Mouse (Mus musculus): ENCODE measurements at regions not wholly inside any gene's neighbourhood (a gene's known extent, or its start where the extent isn't known, plus 50 kb on each side); places are given as distances from the start of the nearest gene placed in this dataset.
A peak's percentile ranks its signal among the peaks of the same experiment; 100 is the strongest.

DNA sequence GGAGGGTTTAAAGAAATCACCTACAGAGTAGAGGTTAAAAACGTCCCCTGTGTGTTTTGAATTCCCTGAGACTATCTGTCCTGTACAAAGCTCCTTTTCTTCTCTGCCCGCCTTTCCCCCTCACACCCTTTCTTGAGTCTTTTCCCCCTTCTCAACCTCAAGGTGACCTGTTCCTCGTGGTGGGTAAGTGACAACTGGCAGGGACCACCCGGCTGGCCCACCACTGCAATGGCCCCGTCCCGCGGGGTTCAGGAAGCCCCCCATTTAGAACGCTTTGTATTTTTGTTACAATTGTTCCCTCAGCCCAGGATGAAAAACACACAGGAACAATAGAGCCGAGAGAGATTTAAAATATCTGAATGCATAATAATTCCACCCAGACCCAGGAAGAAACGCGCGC lies 272.9 kb upstream of the Sox2 start:
- no peak for TF ChIP-seq CTCF (IDR thresholded peaks at IDR 0.05)
- WGBS, result 14% methylated on average over 12 of the region's 12 CpGs
- Histone ChIP-seq H3K9ac (replicated peaks; ENCODE audit: low read length, poor library complexity, severe bottlenecking) (no peak overlapping the region), H3K27me3 (ENCODE audit: insufficient read depth, low read length) (no peaks in the 10 kb centered on the region), H3K9me3 (ENCODE audit: low read length) (no peaks in the 10 kb centered on the region), H3K36me3 (ENCODE audit: insufficient read depth, low read length) (no peaks in the 10 kb centered on the region), H3K4me1 (ENCODE audit: insufficient read depth, low read length) (no peaks in the 10 kb centered on the region), H3K4me2 (ENCODE audit: low read depth, low read length, poor library complexity, severe bottlenecking) (peak overlapping the region; percentile 32), H3K4me3 (ENCODE audit: low read depth, low read length) (peak overlapping the region; percentile 9; the same call in 1 of the 2 replicates), H3K27ac (ENCODE audit: low read depth, low read length) (no peak overlapping the region)
- ATAC-seq (ENCODE audit: low FRiP score), result no peak
- no peak for DNase-seq (ENCODE audit: low spot score)

DNA sequence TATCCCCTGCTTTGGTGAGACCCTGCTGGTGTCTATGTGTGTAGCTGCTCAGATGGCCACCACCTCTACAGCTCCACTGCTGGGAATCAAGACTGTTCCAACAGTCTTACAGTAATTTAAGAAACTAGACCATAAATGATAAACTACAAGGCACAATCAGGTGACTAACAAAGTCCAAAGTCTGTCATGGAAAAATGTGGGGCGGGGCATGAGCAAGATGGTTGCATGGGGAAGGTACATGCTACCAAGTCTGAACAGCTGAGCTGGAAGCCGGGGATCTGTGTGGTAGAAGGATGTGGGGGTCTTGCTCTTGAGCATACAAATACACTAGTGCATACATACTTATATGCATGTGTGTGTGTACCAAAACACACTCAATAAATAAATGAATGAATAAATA lies 278.8 kb upstream of the Sox2 start:
- H3K9me3 ChIP-seq (ENCODE audit: low read length), result no peaks in the 10 kb centered on the region
- 96% methylated on average over 2 of the region's 2 CpGs for WGBS
- no peaks in the 10 kb centered on the region for H3K27me3 ChIP-seq (ENCODE audit: insufficient read depth, low read length)
- H3K27ac ChIP-seq (ENCODE audit: low read depth, low read length), result no peak overlapping the region
- no peaks in the 10 kb centered on the region for H3K36me3 ChIP-seq (ENCODE audit: insufficient read depth, low read length)
- H3K9ac ChIP-seq (replicated peaks; ENCODE audit: low read length, poor library complexity, severe bottlenecking), result no peak overlapping the region
- H3K4me3 ChIP-seq (ENCODE audit: low read depth, low read length), result no peak overlapping the region
- no peak overlapping the region for H3K4me2 ChIP-seq (ENCODE audit: low read depth, low read length, poor library complexity, severe bottlenecking)
- ATAC-seq (ENCODE audit: low FRiP score), result no peak
- no peaks in the 10 kb centered on the region for H3K4me1 ChIP-seq (ENCODE audit: insufficient read depth, low read length)
- DNase-seq (ENCODE audit: low spot score), result no peak
- no peak for TF ChIP-seq CTCF (IDR thresholded peaks at IDR 0.05)

DNA sequence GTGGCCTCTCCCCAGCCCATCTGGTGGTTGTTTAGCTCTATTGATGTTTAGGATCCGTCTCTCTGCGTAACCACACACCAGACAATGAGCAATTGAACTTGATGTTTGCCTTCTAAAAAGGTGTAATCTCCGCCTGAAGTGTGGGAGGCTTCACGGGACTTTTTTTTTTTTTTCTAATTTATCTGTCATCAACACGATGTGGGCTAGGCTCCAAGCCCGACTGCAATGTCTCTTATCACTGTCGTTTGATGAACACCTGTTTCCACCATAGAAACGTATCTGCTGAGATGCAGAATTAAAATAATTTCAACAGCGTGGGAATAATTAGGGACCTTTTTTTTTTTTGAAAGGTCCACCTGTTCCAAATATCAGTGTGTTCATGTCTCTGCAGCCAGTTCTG lies 257.0 kb upstream of the Dnajc19 start:
- no peak for TF ChIP-seq CTCF (IDR thresholded peaks at IDR 0.05)
- ATAC-seq (ENCODE audit: low FRiP score), result no peak
- H3K9ac ChIP-seq (replicated peaks; ENCODE audit: low read length, poor library complexity, severe bottlenecking), result no peak overlapping the region
- H3K27ac ChIP-seq (ENCODE audit: low read depth, low read length), result no peak overlapping the region
- no peaks in the 10 kb centered on the region for H3K9me3 ChIP-seq (ENCODE audit: low read length)
- no peaks in the 10 kb centered on the region for H3K36me3 ChIP-seq (ENCODE audit: insufficient read depth, low read length)
- H3K4me1 ChIP-seq (ENCODE audit: insufficient read depth, low read length), result no peaks in the 10 kb centered on the region
- no peak for DNase-seq (ENCODE audit: low spot score)
- H3K4me2 ChIP-seq (ENCODE audit: low read depth, low read length, poor library complexity, severe bottlenecking), result no peak overlapping the region
- no peaks in the 10 kb centered on the region for H3K27me3 ChIP-seq (ENCODE audit: insufficient read depth, low read length)
- H3K4me3 ChIP-seq (ENCODE audit: low read depth, low read length), result no peak overlapping the region
- WGBS, result 81% methylated on average over 9 of the region's 9 CpGs

DNA sequence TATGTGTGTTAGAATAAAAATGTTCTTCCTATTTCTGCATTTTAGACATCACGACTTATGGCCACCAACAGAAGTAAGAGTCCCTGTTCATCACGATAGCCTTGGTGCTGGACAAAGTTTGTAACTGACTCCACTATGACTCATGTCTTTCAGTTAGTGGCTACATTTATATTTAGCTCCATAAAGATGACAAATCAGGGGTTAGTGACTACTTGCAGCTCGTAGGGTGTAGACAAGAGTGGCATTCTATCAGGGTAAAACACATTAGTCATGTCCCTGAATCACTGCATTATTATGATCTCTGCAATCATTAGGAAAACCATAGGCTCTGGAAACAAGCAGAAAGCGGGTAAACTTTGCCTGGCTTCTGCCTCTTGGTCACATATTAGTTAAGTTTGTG lies 252.4 kb upstream of the Dnajc19 start:
- no peaks in the 10 kb centered on the region for H3K36me3 ChIP-seq (ENCODE audit: insufficient read depth, low read length)

DNA sequence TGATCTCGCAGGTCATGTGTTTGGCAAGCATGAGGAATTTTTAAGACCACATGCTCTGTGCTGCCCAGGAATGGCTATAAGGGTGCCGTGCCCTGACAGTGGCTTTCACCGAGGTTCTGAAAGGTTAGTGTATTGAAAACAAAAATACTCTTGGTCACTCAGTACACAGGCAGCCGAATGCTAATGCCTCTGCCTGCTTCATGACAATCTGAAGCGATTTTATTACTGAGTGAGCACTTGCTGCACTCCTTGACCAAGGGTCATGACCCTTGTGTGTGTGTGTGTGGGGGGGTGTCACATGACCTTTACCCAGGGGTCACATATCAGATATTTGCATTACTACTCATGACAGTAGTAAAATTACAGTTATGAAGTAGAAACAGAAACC lies 250.8 kb upstream of the Dnajc19 start:
- ATAC-seq (ENCODE audit: low FRiP score), result no peak
- WGBS, result 48% methylated on average over 5 of the region's 5 CpGs

More for the DNA sequence above, 252.4 kb upstream of the Dnajc19 start:
- no peaks in the 10 kb centered on the region for H3K27me3 ChIP-seq (ENCODE audit: insufficient read depth, low read length)
- no peak overlapping the region for H3K4me2 ChIP-seq (ENCODE audit: low read depth, low read length, poor library complexity, severe bottlenecking)
- no peak overlapping the region for H3K4me3 ChIP-seq (ENCODE audit: low read depth, low read length)
- no peak for ATAC-seq (ENCODE audit: low FRiP score)
- no peak overlapping the region for H3K9ac ChIP-seq (replicated peaks; ENCODE audit: low read length, poor library complexity, severe bottlenecking)
- 89% methylated on average over 4 of the region's 4 CpGs for WGBS
- no peak for DNase-seq (ENCODE audit: low spot score)
- H3K4me1 ChIP-seq (ENCODE audit: insufficient read depth, low read length), result no peaks in the 10 kb centered on the region
- TF ChIP-seq CTCF (IDR thresholded peaks at IDR 0.05), result no peak
- no peak overlapping the region for H3K27ac ChIP-seq (ENCODE audit: low read depth, low read length)
- H3K9me3 ChIP-seq (ENCODE audit: low read length), result no peaks in the 10 kb centered on the region

DNA sequence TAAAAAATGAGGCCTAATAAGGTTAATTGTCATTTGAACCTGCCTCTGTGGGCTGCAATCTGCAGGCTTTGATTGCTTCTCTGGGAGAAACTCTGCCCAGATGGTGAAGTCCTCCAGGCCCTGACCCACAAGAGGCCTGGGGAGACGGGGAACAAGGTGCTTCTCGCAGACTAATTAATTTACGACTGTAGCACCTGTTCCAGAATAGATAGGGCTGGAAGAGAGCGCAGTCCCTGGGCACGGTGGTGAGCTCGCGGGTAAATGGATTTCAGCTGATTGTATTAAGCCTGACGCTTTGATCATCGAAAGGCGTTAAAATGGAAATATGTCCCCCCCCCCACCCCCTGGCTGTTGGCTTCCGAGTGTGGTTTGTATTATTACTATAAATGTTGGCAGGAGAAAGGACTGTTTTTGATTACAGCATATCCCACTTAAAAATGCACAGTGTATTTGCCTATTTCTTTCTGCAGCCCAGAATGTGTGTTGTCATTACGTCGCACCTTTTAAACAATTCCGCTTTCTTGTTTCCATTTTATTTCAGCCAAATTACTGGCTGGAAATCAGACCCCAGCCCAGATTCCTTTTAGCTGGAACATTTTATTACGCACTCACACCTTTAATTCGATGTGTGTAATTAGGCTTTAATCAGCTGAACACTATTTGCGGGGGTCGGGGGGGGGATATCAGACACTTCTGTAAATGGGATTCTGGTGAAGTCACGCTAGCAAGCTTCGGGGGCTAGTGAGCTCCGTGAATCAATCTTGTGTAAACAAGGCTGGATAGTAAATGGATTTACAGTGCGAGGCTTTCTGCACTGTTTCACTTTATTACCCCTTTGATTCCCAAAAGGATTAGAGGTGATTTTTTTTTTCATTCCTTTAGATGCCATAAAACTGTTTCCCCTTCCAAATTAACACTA lies 250.1 kb upstream of the Dnajc19 start:
- 33% methylated on average over 22 of the region's 22 CpGs for WGBS
- Histone ChIP-seq H3K27ac (ENCODE audit: low read depth, low read length) (no peak overlapping the region), H3K4me3 (ENCODE audit: low read depth, low read length) (no peak overlapping the region), H3K9ac (replicated peaks; ENCODE audit: low read length, poor library complexity, severe bottlenecking) (peak overlapping the region; percentile 15; the same call in 1 of the 2 replicates), H3K4me2 (ENCODE audit: low read depth, low read length, poor library complexity, severe bottlenecking) (peak overlapping the region; percentile 26), H3K27me3 (ENCODE audit: insufficient read depth, low read length) (no peaks in the 10 kb centered on the region), H3K36me3 (ENCODE audit: insufficient read depth, low read length) (no peaks in the 10 kb centered on the region), H3K9me3 (ENCODE audit: low read length) (no peaks in the 10 kb centered on the region), H3K4me1 (ENCODE audit: insufficient read depth, low read length) (no peaks in the 10 kb centered on the region)
- TF ChIP-seq CTCF (IDR thresholded peaks at IDR 0.05), result no peak
- ATAC-seq (ENCODE audit: low FRiP score) (no peak), DNase-seq (ENCODE audit: low spot score) (peak; percentile 53)

More for the DNA sequence above, 250.8 kb upstream of the Dnajc19 start:
- Histone ChIP-seq H3K9ac (replicated peaks; ENCODE audit: low read length, poor library complexity, severe bottlenecking) (no peak overlapping the region), H3K36me3 (ENCODE audit: insufficient read depth, low read length) (no peaks in the 10 kb centered on the region), H3K4me1 (ENCODE audit: insufficient read depth, low read length) (no peaks in the 10 kb centered on the region), H3K4me2 (ENCODE audit: low read depth, low read length, poor library complexity, severe bottlenecking) (peak overlapping the region; percentile 26), H3K9me3 (ENCODE audit: low read length) (no peaks in the 10 kb centered on the region), H3K4me3 (ENCODE audit: low read depth, low read length) (no peak overlapping the region), H3K27me3 (ENCODE audit: insufficient read depth, low read length) (no peaks in the 10 kb centered on the region), H3K27ac (ENCODE audit: low read depth, low read length) (no peak overlapping the region)
- DNase-seq (ENCODE audit: low spot score), result no peak
- TF ChIP-seq CTCF (IDR thresholded peaks at IDR 0.05), result no peak
